Mouse (Mus musculus) layer of hippocampus, adult 18-20 months (tissue): ENCODE measurements around the gene Lrmda. TPM values are rescaled to one million over a fixed set of nuclear protein-coding genes. Genes with fewer than 3 reads are reported as not detected.

Experiments
- DNase-seq, 2 experiments: peaks; one replicate each; pipeline ENCODE4 v3.0.0; 2022; ENCODE audit warnings: low spot score in 2 of 2
- total RNA-seq, 2 experiments: library from RNA; stranded (reverse); gene quantifications; 2 replicates each; pipeline ENCODE4 v1.2.3; 2021

The Lrmda gene
- total RNA-seq, 2 experiments from 2014 or later, result 1.1 to 1.3 TPM

DNA sequence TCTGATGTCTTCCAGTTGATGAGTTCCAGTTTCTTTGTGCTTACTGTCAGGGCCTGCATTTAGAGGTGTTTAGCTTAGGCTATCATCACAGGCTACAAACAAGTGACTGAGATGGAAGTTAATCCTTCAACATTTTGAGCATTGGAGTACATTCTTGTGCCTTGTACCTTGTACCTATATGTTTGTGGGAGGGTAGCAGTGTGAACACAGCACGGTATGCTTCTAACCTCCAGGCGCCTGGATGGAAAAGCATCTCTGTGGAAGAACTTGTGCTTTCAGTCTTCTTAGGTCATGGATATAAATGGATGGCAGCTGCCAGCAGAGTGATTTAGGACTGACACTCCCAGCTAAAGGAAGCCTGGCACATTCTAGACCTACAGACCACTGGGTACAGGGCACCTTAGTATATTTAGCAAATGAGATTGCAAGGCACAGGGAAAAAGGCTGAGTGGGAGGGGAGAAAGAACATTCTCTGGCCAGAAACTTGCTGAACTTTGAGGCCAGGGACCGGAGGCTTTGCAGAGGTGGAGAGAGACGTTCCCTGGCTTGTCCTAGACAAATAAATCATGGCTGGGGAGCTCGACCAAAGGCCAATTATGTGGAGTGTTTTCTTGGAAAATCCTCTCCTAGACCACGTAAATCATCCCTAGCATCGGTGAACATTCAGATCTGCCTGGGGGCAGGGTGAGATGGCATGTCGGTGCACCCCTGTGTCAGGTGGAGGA, 607.8 kb downstream of the Lrmda start:
- no peak for DNase-seq

DNA sequence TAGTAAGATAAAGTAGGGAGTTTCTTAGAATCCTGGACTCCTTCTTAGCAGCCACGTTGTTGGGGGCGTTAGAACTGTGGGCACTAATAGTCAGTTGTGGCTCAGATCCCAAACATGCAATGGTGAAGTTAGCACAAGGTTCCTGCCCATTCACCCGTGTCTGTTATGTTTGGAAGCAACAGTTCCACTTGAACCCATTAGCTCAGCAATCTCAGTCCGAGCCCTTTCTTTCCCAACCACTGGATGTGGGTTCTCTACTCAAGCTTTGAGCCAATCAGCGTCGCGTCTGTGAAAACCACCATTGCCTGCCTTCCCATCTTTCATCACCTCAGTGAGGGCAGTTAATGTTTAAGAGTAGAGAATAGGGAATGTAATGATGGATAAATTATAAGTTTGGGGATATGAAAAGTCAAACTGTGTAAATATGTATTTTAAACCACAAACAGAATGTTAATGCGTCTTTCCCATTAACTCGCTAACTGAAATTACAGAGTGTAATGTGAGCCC, 610.9 kb downstream of the Lrmda start:
- DNase-seq, result no peak

DNA sequence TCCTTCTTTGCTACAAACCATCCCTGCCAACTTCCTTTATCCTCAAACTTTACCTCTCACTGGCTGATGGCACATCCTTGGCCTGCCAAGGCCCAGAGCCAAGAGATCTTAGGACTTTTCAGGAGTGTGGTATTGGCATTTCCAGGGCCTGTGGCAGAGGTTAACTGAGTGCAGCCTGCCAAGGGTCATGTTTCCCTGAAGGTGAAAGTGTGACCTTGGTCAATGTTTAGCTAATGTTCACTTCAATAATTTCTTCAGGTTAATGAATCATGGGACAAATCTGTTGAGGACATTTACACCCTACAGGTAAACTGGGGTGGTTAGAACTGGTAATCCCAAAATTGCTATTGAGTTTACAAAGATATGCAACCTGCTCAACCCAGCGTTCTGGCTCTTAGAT, 614.1 kb downstream of the Lrmda start:
- DNase-seq, result no peak

DNA sequence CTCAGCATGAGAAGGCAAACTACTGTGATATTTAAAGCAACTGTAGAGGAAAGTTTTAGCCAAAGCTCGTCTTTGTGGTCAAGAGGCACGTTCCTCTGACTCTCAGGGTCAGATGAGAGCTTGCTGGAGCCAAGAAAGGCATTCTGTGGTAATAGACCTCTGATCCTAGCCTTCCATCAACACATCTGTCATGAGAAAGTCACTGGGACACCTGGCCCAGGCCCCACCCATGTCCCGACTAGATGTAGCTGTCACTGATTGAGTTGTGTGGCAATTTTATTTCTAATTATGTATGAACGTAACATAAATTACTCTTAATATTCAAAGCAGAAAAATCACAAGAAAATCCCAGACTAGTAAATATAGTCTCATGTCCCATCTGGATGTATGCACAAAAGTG, 624.0 kb downstream of the Lrmda start:
- DNase-seq, result no peak

DNA sequence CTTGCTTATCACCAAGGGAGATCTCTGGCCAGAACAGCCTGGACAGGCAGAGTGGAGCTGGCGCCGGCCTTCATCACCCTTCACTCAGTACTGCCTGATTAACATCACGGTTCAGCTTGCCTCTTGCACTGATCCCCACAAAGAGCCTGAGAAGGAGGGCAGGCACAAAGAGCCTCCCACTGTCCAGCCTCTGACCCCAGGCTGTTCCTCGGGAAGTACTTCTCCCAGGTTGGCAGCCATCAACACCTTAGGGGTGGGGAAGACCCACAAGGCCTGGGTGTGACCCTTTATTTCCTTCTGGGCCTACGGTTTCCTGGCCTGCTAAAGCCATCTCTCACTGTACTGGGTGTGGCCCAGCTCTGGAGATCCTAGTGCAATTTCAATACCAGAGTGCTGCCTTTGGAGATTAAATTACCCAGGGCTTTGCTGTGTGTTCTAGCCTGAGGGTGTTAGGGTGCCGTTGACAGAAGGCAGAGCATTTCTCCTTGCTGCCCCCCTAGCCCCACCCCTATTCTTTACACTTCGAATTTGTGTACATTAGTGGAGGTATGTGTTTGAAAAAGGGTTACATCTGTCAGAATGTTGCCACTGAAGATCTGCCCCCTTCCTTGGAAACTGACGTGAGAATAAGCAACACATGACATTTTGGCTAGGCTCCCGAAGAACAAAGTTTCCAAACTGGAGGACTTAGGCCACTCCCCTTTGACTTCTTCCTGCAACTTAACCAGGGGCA, 628.5 kb downstream of the Lrmda start:
- DNase-seq, result no peak

DNA sequence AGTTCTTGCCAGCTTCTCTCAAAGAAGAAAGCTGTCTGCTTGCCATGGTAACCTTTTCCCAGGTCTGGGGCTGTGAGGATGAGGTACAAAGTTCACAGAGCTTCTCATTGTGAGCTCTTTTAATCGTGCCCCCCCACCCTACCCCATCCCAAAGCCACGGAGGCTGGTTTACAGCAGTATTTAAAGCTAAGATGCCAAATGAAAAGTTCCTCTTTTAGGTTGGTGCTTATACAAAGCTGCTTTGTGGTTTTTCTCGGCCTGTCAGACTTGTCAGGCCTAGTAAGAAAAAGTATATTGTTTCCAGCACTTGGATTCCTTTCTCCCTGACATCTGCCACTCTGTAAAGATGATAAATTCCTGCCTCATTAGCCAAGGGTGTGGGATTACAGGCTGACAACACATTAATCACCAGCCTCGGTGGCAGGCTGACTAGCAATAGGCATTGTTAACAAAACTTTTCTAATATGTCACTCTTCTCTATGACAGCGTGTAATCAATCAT, 629.9 kb downstream of the Lrmda start:
- peak in 1 of 2 experiments; percentile 22 for DNase-seq

DNA sequence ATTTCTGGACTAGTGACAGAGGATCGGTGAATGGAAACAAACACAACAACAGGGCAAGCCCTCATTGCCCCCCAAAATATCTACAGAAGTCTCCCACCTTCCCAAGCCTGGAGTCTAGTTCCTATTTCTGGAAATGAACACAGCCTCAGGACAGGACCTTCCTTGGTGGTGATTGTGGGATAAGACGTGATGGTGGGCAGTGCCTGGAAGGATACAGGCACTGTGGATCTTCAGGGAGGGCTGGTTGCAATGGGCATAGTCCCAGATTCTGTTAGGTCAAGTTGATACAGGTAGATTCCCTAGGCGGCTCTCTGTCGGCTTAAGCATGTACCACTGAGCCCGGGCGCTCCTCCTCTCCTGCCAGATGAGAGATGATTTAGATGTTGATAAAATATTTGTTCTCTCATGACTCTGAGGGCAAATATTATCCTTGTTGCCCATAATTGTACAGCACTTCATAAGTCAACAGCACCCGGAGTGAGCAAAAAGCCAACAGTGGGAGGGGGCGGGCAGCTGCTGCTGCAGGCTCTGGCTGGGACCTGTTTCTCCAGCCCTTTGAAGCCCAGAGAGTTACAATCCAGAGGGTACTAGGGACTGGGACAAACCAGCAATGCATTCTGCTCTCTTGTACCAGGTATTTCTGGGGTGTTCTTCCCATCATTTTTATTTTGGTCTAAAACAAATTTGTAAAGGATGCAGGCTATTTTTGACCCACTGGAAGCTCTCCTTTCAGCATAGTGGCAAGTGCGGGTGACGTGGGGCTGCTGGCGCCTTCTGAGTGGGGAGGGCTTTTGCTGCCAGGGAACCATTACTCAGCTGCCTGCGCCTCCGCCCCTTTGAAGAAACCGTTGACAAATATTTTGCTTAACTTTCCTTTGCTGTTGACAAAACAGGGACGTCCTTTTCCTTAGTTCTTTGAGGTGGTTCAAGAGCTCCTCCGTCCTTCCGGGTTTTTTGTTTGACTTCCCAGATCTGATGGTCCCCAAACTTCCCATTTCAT, 630.8 kb downstream of the Lrmda start:
- no peak for DNase-seq

DNA sequence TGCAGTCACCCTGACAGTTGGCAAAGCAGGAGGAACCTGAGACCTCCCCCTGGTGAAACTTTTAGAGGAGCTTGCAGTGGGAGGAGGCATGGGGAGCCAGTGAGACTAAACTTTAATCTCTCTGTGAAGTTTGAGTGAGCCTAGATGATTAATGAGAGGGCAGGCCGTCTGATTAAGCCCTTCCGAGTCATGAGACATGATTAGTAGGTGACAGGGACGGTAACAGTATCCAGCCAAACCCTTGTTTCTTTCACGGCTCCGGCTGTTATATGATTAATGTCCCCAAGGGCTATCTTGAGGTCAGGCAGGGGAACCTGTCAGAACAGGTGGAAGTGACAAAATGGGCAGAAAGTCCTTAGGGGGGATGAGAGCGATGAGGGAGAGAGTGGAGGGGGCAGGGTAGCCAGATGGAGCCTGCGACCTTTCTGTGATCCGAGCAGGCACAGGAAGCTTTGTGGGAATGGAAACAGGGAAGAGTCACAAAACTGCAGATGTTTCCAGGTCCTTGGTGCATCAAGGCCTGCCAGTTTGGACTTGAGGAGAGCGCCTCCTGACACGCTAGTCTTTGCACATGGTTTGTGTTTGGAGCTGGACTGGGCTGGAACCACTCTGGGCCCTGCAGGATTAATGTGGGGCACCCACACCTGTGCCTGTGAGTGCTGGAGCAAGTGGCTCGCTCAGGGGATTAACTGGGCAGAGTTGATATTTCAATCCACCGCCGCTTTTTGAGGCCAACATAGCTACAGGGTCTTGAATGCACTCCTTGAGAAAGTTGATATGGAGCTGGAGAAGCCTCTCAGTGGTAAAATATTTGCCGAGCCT, 631.8 kb downstream of the Lrmda start:
- DNase-seq, result no peak

DNA sequence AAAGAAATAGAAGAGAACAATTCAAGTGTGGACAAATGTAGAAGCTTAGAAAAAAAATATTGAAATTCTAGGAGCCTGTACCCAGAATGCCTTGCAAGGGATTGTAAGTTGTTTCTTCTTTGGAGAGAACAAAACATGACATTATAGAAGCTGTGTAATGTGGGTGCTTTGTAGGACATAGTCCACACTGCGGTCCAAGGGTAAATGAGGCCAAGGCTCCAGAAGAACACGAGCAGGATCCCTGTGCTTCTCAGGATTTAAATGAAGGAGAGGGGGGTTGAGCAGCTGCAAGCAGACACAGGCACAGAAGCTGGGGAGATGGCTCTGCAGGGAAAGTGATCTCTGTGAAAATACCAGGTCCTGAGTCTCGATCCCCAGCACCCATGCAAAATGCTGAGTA, 643.0 kb downstream of the Lrmda start:
- no peak for DNase-seq

DNA sequence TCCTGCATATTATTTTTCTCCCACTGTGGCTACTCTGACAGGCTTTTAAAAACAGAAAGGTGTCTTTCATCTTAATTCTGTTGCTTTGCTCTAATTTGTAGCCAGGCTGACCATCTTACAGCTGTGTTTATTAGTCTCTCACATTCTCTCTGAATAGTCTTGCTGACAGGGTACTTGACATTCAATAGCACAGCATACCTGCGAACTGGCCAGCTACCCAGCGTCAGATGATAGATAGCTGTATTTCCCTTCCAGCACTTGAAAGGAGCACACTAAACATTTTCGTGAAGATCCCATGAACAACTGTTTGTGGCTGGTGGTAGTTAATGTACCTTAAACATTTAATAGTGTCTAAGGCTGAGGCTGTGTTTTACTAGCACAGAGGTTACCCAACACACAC, 646.9 kb downstream of the Lrmda start:
- no peak for DNase-seq

DNA sequence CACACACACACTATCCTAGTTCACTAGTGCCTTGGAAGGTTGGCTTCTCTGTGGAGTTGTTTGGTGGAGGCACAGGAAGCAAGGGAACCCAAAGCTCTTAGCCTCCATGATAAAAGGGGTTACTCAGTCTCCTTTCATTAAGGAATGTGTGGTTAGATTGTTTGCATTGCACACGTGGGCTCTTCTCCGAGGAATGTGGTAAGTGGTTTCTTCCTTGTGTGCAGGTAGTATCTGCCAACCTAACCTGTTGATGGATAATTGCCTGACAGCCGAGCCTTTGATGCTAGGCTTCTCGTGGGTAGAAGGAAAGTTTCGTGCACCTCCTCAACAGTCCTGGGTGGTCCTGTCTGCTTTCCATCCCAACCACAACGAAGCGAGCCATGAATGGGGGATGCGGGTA, 648.8 kb downstream of the Lrmda start:
- DNase-seq, result no peak

DNA sequence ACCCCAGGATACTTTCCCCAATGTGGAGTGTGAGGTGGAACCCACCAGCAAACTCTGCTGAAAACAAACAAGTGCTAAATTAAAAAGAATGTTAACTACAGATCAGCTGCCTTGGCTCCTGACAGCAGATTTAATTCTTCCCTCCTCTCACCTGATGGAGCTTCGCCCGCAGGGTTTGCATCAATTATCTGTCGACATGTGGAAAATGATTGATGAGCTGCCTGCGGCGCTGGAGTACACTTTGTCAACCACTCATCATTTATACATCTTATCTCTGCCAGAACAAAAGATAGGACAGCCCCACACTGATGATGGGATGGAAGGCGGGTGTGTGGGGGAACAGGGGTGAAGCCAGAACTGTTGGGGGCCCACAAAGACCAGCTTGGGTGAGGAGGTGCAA, 649.2 kb downstream of the Lrmda start:
- no peak for DNase-seq

DNA sequence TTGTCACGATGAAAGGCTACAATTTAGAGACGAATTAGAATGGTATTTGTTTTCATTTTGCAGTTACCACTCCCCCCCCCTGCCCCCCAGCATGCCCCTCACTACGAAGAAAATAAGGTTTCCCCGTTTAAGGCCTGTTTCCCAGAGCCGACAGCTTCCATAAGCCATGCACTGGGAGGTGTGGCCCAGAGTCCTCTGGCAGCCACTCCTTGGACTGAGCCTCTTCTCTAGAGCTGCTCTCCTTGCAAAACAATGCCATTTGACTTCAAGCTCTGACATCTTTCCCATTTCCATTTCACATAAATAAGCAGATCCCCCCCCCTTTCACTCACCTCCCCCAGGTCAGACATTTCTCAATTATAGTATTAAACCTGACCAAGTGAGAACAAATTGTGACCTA, 654.1 kb downstream of the Lrmda start:
- DNase-seq, result no peak

DNA sequence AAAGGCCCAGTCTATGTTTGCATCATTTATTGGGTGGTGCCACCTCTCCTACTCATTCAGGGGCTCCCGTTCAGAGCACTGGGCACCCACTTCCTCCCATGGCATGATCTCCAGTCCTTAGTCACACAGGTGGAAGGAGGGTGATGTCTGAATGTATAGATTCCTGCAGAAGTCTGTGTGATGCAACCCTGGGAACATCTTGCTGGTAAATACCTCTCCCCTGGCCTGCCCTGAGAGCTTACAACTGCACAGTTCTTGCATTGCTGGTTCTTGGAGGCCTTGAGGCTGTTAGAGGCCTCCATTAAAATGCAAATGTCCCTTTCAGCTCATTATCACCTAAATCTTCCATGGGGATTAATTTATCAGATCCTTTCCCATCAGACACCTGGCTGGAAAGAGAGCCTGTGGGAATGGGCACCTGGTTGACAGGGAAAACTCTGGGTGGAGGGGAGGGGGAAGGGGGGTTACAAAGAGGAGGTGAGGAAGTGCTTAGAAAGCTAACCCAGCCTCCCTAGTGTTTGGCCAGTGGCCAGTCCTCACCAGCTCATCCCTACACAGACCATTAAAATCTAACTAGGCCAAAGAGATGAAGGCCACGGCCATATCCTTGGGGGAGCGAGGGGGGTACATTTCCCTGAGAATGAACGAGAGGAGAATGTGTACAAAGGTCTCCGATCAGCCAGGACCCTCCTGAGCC, 659.6 kb downstream of the Lrmda start:
- no peak for DNase-seq

DNA sequence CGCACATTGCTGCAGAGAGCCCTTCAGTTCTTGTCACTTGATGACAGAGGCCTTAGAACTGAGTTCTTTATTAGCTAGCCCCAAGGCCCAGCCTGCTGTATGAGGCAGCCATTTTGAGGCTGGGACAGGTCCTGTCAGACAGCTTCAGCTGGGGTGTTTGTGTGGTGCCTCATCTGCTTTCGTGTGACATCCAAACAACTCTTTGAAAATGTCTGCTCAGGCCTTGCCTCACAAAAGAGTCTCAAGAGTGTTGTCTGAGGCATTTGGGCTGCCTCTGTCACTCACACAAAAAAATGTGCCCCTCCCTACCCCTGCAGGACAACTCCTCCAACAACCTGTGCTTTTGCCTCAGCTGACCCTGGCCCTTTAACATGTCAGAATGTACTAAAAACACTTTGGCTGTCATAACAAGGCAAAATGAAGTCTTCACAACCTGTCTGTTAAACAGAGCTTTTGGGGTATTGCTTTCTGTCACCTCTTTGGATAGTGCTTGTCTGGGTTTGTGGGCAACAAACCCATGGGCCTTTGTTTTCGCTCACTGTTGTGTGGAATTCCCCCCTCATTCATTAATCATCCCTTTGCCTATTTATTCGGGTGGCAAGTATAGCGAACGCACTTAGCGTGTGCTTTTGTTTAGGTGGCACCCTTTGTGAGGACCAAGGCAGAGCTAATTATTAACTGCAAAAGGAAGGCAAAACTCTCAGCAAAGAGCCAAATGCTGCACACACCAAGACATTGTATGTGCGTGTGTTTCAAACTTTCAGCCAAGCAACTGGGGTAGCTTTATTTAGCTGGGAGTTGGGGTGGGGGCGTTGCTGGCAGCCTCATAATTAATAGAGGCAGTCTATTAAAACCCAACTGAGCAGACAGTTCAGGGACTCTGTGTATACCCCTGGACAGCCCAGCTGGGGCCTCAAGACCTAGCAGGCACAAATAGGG, 660.5 kb downstream of the Lrmda start:
- DNase-seq, result no peak

DNA sequence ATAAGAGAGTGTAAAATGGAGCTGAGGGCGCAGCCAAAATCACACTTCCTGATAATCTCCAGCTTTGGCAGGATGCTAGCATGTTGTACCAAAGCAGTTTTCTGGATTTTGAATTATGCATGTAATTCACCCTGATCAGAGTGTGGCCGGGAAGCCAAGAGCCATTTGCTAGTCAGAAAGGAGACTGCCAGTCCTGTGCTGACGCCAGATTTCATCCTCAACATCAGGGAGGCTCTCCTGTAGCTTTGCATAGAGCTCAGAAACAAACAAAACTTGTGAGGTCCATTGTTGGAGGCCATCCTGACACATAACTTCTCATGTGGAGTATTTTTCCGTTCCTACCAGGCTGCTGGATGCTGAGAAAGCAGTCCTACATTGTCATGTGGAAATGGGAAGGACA, 667.4 kb downstream of the Lrmda start:
- no peak for DNase-seq

DNA sequence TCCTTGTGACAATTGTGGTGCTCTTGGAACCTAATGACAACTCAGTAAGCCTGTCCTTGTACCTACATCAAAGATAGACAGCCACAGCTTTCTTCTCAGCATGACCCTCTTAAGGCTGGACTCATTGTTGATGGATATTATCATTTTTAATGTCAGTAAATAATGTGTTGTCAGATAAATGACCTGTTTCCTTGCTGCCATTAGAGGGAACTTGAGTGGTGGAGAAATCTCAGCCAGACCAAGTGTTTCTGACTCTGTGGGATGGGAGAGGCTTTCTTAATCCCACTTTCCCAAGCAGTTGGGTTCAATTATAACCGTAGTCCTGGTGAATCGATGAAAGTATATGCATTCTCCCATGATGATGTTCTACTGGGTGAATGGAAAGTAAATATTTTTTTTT, 668.9 kb downstream of the Lrmda start:
- no peak for DNase-seq

DNA sequence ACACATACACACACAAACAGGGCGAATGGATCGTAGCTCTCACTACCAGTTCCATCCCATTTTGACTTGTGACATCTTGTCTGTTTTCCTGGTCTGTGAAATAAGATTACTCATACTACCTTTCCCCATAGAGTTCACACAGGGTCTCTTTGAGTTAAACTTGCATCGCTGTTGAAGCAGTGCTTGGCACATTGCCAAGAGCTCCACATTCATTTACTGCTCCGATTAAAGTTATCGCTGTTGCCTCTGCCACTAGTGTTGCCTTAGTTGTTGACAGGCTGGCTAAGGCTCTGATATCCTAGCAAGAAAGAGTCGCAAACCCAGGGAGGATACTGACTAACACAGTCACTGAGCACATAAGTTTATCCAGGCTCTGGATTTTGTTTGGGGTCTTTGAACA, 675.9 kb downstream of the Lrmda start:
- no peak for DNase-seq

DNA sequence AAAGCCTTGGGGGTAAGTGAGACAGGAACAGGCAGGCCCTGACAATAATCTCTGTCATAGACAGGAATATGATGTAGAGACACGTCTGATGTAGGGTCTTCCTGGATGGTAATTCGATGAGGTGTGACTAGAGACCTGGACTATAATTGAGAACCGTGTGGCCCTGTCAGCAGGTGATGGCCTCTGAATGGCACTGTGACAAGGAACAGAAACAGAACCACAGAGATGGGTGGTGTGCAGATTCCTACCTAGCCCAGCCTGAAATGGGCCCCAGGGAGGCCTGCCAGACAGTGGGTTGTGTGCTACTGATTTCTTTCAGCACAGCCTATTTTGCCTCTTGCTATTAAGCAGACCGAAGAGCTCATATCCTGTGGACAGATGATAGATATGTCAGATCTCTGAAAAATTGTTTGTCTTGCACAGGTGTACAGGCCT, 676.4 kb downstream of the Lrmda start:
- DNase-seq, result no peak
